Mouse (Mus musculus) frontal cortex, postnatal 36 days (tissue): Measurements from ENCODE around the gene Gm8082.
"Not testable (repeated sequence)": the region's sequence is repeated elsewhere in the genome, so short reads cannot be mapped to it uniquely, and the experiment has no call there.

ENCODE experiments used
- DNase-seq, 2 experiments: peaks; one replicate each; pipeline ENCODE4 v3.0.0; 2022; ENCODE audit warnings: low spot score in 2 of 2

The Gm8082 gene

GRCm38 (mm10) chr14:42993524-42993923 lies at the start of gene Gm8082:
Gm8082 (minus strand) TSS chr14:42993624.
- not testable (repeated sequence) for DNase-seq

- not testable (repeated sequence) for DNase-seq
Observed at GRCm38 (mm10) chr14:43015528-43015927, 22.1 kb upstream of the Gm8082 start, which contains the start of gene Gm10376. Gm10376 (minus strand) TSS chr14:43015628.
